Mouse (Mus musculus) spleen, adult 2 months (tissue): ENCODE data around the gene Batf. TPM values are rescaled to one million over a fixed set of nuclear protein-coding genes. Genes with fewer than 3 reads are reported as not detected.
A peak's percentile ranks its signal among the peaks of the same experiment; 100 is the strongest.
"Not testable (repeated sequence)": the region's sequence is repeated elsewhere in the genome, so short reads cannot be mapped to it uniquely, and the experiment has no call there.

ENCODE experiments used
- DNase-seq, 2 experiments: peaks; one replicate each; pipeline versions ENCODE4 v3.0.0 to v3.0.0-alpha.2; 2012 to 2021; ENCODE audit warnings: low spot score in 2 of 2, low read depth in 1 of 2
- H3K27ac ChIP-seq: fragments of 200-500 bp; 2 replicates; pipeline ENCODE4 v1.5.1; 2012; ENCODE audit warnings: low read length, inconsistent platforms; ENCODE audit not compliant: insufficient read depth
- H3K27me3 ChIP-seq: fragments of 200-500 bp; 2 replicates; pipeline ENCODE4 v1.6.1; 2012; ENCODE audit warnings: mild to moderate bottlenecking, moderate library complexity, low read length, inconsistent platforms; ENCODE audit not compliant: control insufficient read depth, insufficient read depth
- H3K36me3 ChIP-seq: fragments of 200-500 bp; 2 replicates; pipeline ENCODE4 v1.6.1; 2012; ENCODE audit warnings: mild to moderate bottlenecking, low read length, inconsistent platforms; ENCODE audit not compliant: control insufficient read depth, insufficient read depth
- H3K4me1 ChIP-seq: fragments of 200-500 bp; 2 replicates; pipeline ENCODE4 v1.6.1; 2011; ENCODE audit warnings: inconsistent platforms; ENCODE audit not compliant: control insufficient read depth, insufficient read depth, insufficient read length
- H3K4me3 ChIP-seq: fragments of 200-500 bp; 2 replicates; pipeline ENCODE4 v1.5.1; 2011; ENCODE audit warnings: mild to moderate bottlenecking, inconsistent platforms; ENCODE audit not compliant: insufficient read depth, insufficient read length; ENCODE audit errors: extremely low read depth
- CTCF ChIP-seq: fragments of 200-500 bp; IDR thresholded peaks from 2 replicates; pipeline ENCODE4 v1.5.1; 2011; ENCODE audit warnings: mild to moderate bottlenecking, inconsistent platforms; ENCODE audit not compliant: insufficient read depth, insufficient read length, insufficient replicate concordance; ENCODE audit errors: extremely low read depth
- POLR2A ChIP-seq: fragments of 200-500 bp; IDR thresholded peaks from 2 replicates; pipeline ENCODE4 v1.6.1; 2011; ENCODE audit warnings: low read depth, low read length, inconsistent platforms
- WGBS: fragments of 180-500 bp; shearing (Covaris S2); methylation state at CpG from one replicate; pipeline ENCODE4 v1.1.7; 2018; 5-methylcytosine and 5-hydroxymethylcytosine counted together
- polyA plus RNA-seq: library from polyadenylated mRNA; depleted of rRNA; stranded (reverse); fragments of >200 nt; gene quantifications from 2 replicates; pipeline ENCODE4 v1.2.3, GENCODE M21; 2012

Batf gene
- polyA plus RNA-seq, 1 experiment, result 15.4 TPM

DNA sequence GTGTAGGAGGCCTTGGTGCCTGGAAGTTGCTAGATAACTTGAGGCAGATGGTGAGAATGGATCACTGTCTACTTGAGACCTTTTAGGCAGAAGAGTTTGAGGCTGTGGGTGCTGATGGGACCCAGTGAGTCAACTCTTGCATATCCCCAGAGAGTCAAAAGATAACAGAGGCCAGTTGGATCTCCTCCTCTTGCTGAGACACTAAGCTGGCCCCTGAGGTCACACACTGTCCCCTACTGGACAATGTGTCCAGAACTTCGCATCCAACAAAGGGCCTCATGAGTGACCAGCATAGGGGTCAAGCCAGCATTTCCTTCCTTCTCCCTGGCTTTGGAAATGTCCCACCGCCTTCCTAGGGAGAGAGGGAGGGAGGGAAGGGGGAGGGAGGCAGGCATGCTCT, 6.7 kb upstream of the Batf start:
- H3K36me3 ChIP-seq, result no peaks in the 10 kb centered on the region
- H3K4me1 ChIP-seq, result no peaks in the 10 kb centered on the region
- DNase-seq, result no peak
- no peak overlapping the region for H3K4me3 ChIP-seq
- no peaks in the 10 kb centered on the region for H3K27me3 ChIP-seq
- no peak overlapping the region for H3K27ac ChIP-seq
- TF ChIP-seq POLR2A, result no peak
- TF ChIP-seq CTCF, result no peak
- WGBS, result 67% methylated on average over 2 of the region's 2 CpGs

DNA sequence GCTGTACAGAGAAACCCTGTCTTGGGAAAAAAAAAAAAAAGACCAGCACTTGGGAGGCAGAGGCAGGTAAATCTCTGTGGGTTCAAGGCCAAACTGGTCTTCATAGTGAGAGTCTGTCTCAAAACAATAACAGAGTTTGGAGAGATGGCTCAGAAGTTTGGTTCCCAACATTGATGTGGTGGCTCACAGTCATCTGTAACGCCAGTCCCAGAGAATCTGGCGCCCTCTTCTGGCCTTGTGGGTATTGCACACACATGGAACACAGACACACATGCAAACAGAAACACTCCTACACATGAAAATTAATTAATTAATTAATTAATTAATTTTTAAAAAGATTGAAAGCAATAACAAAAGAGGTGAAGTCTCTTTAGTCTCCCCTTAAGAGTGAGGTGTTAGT, 4.1 kb upstream of the Batf start:
- no peak for DNase-seq
- WGBS, result 54% methylated on average over 2 of the region's 2 CpGs
- no peak overlapping the region for H3K4me3 ChIP-seq
- no peak overlapping the region for H3K27ac ChIP-seq
- no peak for TF ChIP-seq CTCF
- TF ChIP-seq POLR2A, result no peak
- no peaks in the 10 kb centered on the region for H3K36me3 ChIP-seq
- no peaks in the 10 kb centered on the region for H3K27me3 ChIP-seq
- peaks cover 3% of the 10 kb centered on the region; the same call in 1 of the 2 replicates for H3K4me1 ChIP-seq

GRCm38 (mm10) chr12:85684411-85685275, 1.8 kb upstream of the Batf start:
- TF ChIP-seq CTCF, result no peak
- no peak for TF ChIP-seq POLR2A
- H3K4me1 ChIP-seq, result peaks cover 3% of the 10 kb centered on the region; the same call in 1 of the 2 replicates
- no peak for DNase-seq
- no peaks in the 10 kb centered on the region for H3K27me3 ChIP-seq
- H3K27ac ChIP-seq, result no peak overlapping the region
- no peak overlapping the region for H3K4me3 ChIP-seq
- peaks cover 3% of the 10 kb centered on the region for H3K36me3 ChIP-seq
- WGBS, result 89% methylated on average over 16 of the region's 16 CpGs

GRCm38 (mm10) chr12:85687217-85687533, 706 bp downstream of the Batf start:
- H3K4me1 ChIP-seq, result peaks cover 3% of the 10 kb centered on the region; the same call in 1 of the 2 replicates
- DNase-seq, result no peak
- TF ChIP-seq CTCF (no peak), POLR2A (no peak)
- 0 out of 2 replicates have a peak overlapping the region, but pooled peaks have one; percentile 17 for H3K27ac ChIP-seq
- H3K27me3 ChIP-seq, result no peaks in the 10 kb centered on the region
- peaks cover 15% of the 10 kb centered on the region for H3K36me3 ChIP-seq
- H3K4me3 ChIP-seq, result peak overlapping the region; percentile 89
- WGBS, result 20% methylated on average over 7 of the region's 7 CpGs

GRCm38 (mm10) chr12:85687846-85688245, 1.4 kb downstream of the Batf start:
- Histone ChIP-seq H3K36me3 (peaks cover 15% of the 10 kb centered on the region), H3K27ac (no peak overlapping the region), H3K4me3 (no peak overlapping the region; the same call in 1 of the 2 replicates), H3K4me1 (peaks cover 3% of the 10 kb centered on the region; the same call in 1 of the 2 replicates), H3K27me3 (no peaks in the 10 kb centered on the region)
- TF ChIP-seq POLR2A, result no peak
- TF ChIP-seq CTCF, result peak; percentile 31; the same call in 1 of the 2 replicates
- DNase-seq, result no peak
- WGBS, result 34% methylated on average over 6 of the region's 6 CpGs

- H3K27ac ChIP-seq, result no peak overlapping the region
- no peak for TF ChIP-seq POLR2A
- no peak for TF ChIP-seq CTCF
- H3K4me1 ChIP-seq, result no peaks in the 10 kb centered on the region
- H3K4me3 ChIP-seq, result no peak overlapping the region
- no peaks in the 10 kb centered on the region for H3K27me3 ChIP-seq
- WGBS, result 88% methylated on average over 2 of the region's 2 CpGs
- DNase-seq, result no peak
- H3K36me3 ChIP-seq, result peaks cover 3% of the 10 kb centered on the region; the same call in 1 of the 2 replicates
Measured at GRCm38 (mm10) chr12:85695787-85696186, 9.3 kb downstream of the Batf start.

- Histone ChIP-seq H3K4me1 (no peaks in the 10 kb centered on the region), H3K4me3 (no peak overlapping the region), H3K27ac (no peak overlapping the region), H3K36me3 (peaks cover 1% of the 10 kb centered on the region; the same call in 1 of the 2 replicates), H3K27me3 (no peaks in the 10 kb centered on the region)
- WGBS, result 87% methylated on average over 5 of the region's 5 CpGs
- no peak for DNase-seq
- TF ChIP-seq POLR2A (no peak), CTCF (no peak)
Measured at GRCm38 (mm10) chr12:85696436-85696835, 10.0 kb downstream of the Batf start.

DNA sequence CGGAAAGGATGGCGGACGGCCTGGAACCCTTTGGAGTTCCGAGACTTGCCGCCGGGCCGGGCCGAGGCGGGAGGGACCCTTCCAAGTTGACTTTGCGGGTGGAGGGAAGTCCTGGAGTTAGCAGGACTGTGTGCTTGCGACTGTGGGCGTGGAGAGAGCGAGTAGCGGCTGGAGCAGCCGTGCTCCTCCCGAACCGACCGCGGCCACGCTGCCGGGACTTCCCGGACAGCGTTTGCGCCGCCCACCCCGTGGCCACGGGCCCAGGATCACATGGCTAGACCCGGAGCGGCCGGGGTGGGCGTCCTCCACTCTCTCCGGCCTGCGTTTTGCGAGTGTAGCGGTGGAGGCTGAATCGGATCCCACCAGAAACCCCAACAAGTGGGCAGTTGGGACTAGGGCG, 11.7 kb downstream of the Batf start:
- not testable (repeated sequence) for H3K27ac ChIP-seq, DNase-seq, H3K4me1 ChIP-seq, H3K36me3 ChIP-seq, H3K4me3 ChIP-seq, H3K27me3 ChIP-seq
- WGBS, result 31% methylated on average over 16 of the region's 37 CpGs
